Comparison of ENCODE assay signal across 23 mouse cellular contexts in genomic region chr11:84960780-84961179, GRCm38 (mm10). TPM values are rescaled to one million over a fixed set of nuclear protein-coding genes. Genes with fewer than 3 reads are reported as not detected.
DNase-seq lines count a peak whose midpoint lies in the region; ATAC-seq lines count a peak whose summit lies in the region.
"Had no signal": no experiment of that assay in that cellular context is flagged by ENCODE, and none has a peak within 500 bp of the region (broad histone marks: within the 10 kb centered on the region; RNA-seq: fewer than 3 reads in every experiment).

No protein-coding gene starts in this region.

- H3K4me2 ChIP-seq in forebrain, embryonic 13.5 days, result no peak overlapping the region
- H3K4me2 ChIP-seq: embryonic facial prominence, embryonic 15.5 days; forebrain, embryonic 12.5 days; midbrain, embryonic 12.5 days; neural tube, embryonic 15.5 days had no signal

- H3K27ac ChIP-seq in forebrain, embryonic 10.5 days, result peak overlapping the region; percentile 60; the same call in 1 of the 2 replicates
- no peak overlapping the region for H3K27ac ChIP-seq in forebrain, embryonic 13.5 days
- H3K27ac ChIP-seq: embryonic facial prominence, embryonic 15.5 days; forebrain, embryonic 12.5 days; liver, embryonic 14.5 days; midbrain, embryonic 12.5 days; neural tube, embryonic 15.5 days had no signal

- H3K4me1 ChIP-seq in forebrain, embryonic 10.5 days, result peaks cover 41% of the 10 kb centered on the region
- H3K4me1 ChIP-seq in forebrain, embryonic 13.5 days, result peaks cover 16% of the 10 kb centered on the region
- peaks cover 34% of the 10 kb centered on the region for H3K4me1 ChIP-seq in megakaryocyte, embryonic 14.5 days

- H3K9ac ChIP-seq in forebrain, embryonic 13.5 days, result no peak overlapping the region
- H3K9ac ChIP-seq: embryonic facial prominence, embryonic 15.5 days; forebrain, embryonic 12.5 days; kidney, embryonic 15.5 days; liver, embryonic 14.5 days; midbrain, embryonic 12.5 days; neural tube, embryonic 15.5 days had no signal

- WGBS in forebrain, embryonic 10.5 days, result 73% methylated on average over 6 of the region's 6 CpGs
- WGBS in forebrain, embryonic 13.5 days, result 81% methylated on average over 6 of the region's 6 CpGs

- no peak overlapping the region for H3K4me3 ChIP-seq in forebrain, embryonic 10.5 days
- no peak overlapping the region for H3K4me3 ChIP-seq in forebrain, embryonic 13.5 days
- peak overlapping the region; percentile 33 for H3K4me3 ChIP-seq in megakaryocyte, embryonic 14.5 days (replicated peaks)
- H3K4me3 ChIP-seq: embryonic facial prominence, embryonic 15.5 days; forebrain, embryonic 12.5 days; kidney, embryonic 15.5 days; midbrain, embryonic 12.5 days; neural tube, embryonic 15.5 days had no signal

- H3K36me3 ChIP-seq in forebrain, embryonic 10.5 days (replicated peaks), result no peaks in the 10 kb centered on the region
- no peaks in the 10 kb centered on the region for H3K36me3 ChIP-seq in forebrain, embryonic 13.5 days (ENCODE audit: poor library complexity, severe bottlenecking)
- no peaks in the 10 kb centered on the region for H3K36me3 ChIP-seq in megakaryocyte, embryonic 14.5 days (replicated peaks; ENCODE audit: low read length)
- H3K36me3 ChIP-seq: embryonic facial prominence, embryonic 15.5 days; forebrain, embryonic 12.5 days; kidney, embryonic 15.5 days; midbrain, embryonic 12.5 days; neural tube, embryonic 15.5 days had no signal

- DNase-seq in forebrain, embryonic 10.5 days (ENCODE audit: extremely low spot score, low spot score), result no peak
- peak; percentile 84 to 96 for DNase-seq in cerebellum, adult 18-20 months
- peak; percentile 87 to 89 for DNase-seq in cerebellum, postnatal 25 days
- DNase-seq in adrenal gland, adult (ENCODE audit: inconsistent age in 2 of 2, low spot score in 1 of 2), result no peak
- DNase-seq in kidney, postnatal 10 days, result no peak
- DNase-seq: adrenal gland, postnatal 36 days; gastrocnemius, postnatal 10 days; heart, adult 2 months; heart, postnatal 36 days; thymus, postnatal 14 days had no signal

- no peaks in the 10 kb centered on the region for H3K9me3 ChIP-seq in forebrain, embryonic 10.5 days
- H3K9me3 ChIP-seq in forebrain, embryonic 13.5 days (replicated peaks), result no peaks in the 10 kb centered on the region
- H3K9me3 ChIP-seq in megakaryocyte, embryonic 14.5 days, result peaks cover 2% of the 10 kb centered on the region; the same call in 1 of the 2 replicates
- H3K9me3 ChIP-seq: embryonic facial prominence, embryonic 15.5 days; forebrain, embryonic 12.5 days; kidney, embryonic 15.5 days; midbrain, embryonic 12.5 days; neural tube, embryonic 15.5 days had no signal

- H3K27me3 ChIP-seq in forebrain, embryonic 10.5 days (ENCODE audit: poor library complexity, severe bottlenecking), result peaks cover 50% of the 10 kb centered on the region
- peaks cover 48% of the 10 kb centered on the region for H3K27me3 ChIP-seq in forebrain, embryonic 13.5 days
- peaks cover 93% of the 10 kb centered on the region for H3K27me3 ChIP-seq in megakaryocyte, embryonic 14.5 days (replicated peaks)

- ATAC-seq in forebrain, embryonic 13.5 days, result no peak
- ATAC-seq in megakaryocyte, adult 5-6 weeks (ENCODE audit: poor library complexity, severe bottlenecking), result no peak
- ATAC-seq: CD4-positive, CD25-positive, alpha-beta regulatory T cell, adult 4 months; hindbrain, embryonic 16.5 days; intestine, postnatal 0 days; Patski had no signal

RNA-seq across cellular contexts. Expression of gene Car4, which starts 3.2 kb away (rescaled TPM):
- 3.7 and 3.8 TPM in 2 replicates for polyA plus RNA-seq in forebrain, embryonic 10.5 days (2016; fragmentation: Nextera tagmentation; extraction: Ambion mirVana)
- 1.2 and 2.0 TPM in 2 replicates for polyA plus RNA-seq in forebrain, embryonic 13.5 days (2015; fragmentation: Nextera tagmentation; extraction: Ambion mirVana)
- polyA plus RNA-seq in megakaryocyte, embryonic 14.5 days (2012; ENCODE audit: insufficient read depth, low replicate concordance), result not detected in 2 replicates
- total RNA-seq in megakaryocyte, adult 5-6 weeks (2015), result not detected in 2 replicates
- total RNA-seq in megakaryocyte, adult 5-6 weeks (2017), result not detected in 2 replicates
- polyA plus RNA-seq: CD4-positive, CD25-positive, alpha-beta regulatory T cell, adult 4 months; Patski had no signal

RNA-seq across cellular contexts. Expression of gene Znhit3, which starts 44.6 kb away (rescaled TPM):
- 97.6 and 99.8 TPM in 2 replicates for polyA plus RNA-seq in forebrain, embryonic 10.5 days (2016; fragmentation: Nextera tagmentation; extraction: Ambion mirVana)
- 75.3 and 76.3 TPM in 2 replicates for polyA plus RNA-seq in forebrain, embryonic 13.5 days (2015; fragmentation: Nextera tagmentation; extraction: Ambion mirVana)
- 0.40 TPM in 1 of 2 replicates, not detected in the other for polyA plus RNA-seq in megakaryocyte, embryonic 14.5 days (2012; ENCODE audit: insufficient read depth, low replicate concordance)
- 20.8 and 21.8 TPM in 2 replicates for total RNA-seq in megakaryocyte, adult 5-6 weeks (2015)
- total RNA-seq in megakaryocyte, adult 5-6 weeks (2017), result 14.6 and 14.9 TPM in 2 replicates

Comparison
In these comparisons a context has a peak if more than half of its experiments do, and no peak if none do; other contexts are left out.
1. DNase-seq: peak in cerebellum, adult 18-20 months (2 of 2) and cerebellum, postnatal 25 days (2 of 2); none in forebrain, embryonic 10.5 days (single experiment), adrenal gland, adult (0 of 2) and kidney, postnatal 10 days (single experiment).
2. RNA of gene Znhit3, which starts 44.6 kb away (polyA plus RNA-seq): 97.6 to 99.8 TPM in forebrain, embryonic 10.5 days and 75.3 to 76.3 TPM in forebrain, embryonic 13.5 days; 0.40 TPM in megakaryocyte, embryonic 14.5 days; every median in the first group is over 10 times any median in the second.